Mouse (Mus musculus) adrenal gland, adult 18-20 months (tissue): ENCODE data around the gene Galnt10. TPM values are rescaled to one million over a fixed set of nuclear protein-coding genes. Genes with fewer than 3 reads are reported as not detected.

ENCODE experiments used
- DNase-seq, 2 experiments: peaks; one replicate each; pipeline ENCODE4 v3.0.0; 2021 to 2022; ENCODE audit warnings: low spot score in 2 of 2
- long read RNA-seq, 2 experiments: library from polyadenylated mRNA; stranded (forward); transcript quantifications; one replicate each; pipeline ENCODE4 v2.0.0; 2021
- total RNA-seq, 2 experiments: library from RNA; stranded (reverse); gene quantifications; 1 replicate in 1 of 2; 2 replicates in 1 of 2; pipeline ENCODE4 v1.2.3; 2021

Gene Galnt10
- 10 to 100 TPM; 32.0 to 57.3 TPM for total RNA-seq
- long read RNA-seq, experiment 1, full-length matches to known transcripts, result 31 of 46 reads
- long read RNA-seq, experiment 1, partial matches to known transcripts, result 5 of 46 reads
- long read RNA-seq, experiment 1, other reads (novel, unspliced or antisense), result 10 of 46 reads
- long read RNA-seq, experiment 2, full-length matches to known transcripts, result 62 of 133 reads
- long read RNA-seq, experiment 2, partial matches to known transcripts, result 57 of 133 reads
- long read RNA-seq, experiment 2, other reads (novel, unspliced or antisense), result 14 of 133 reads

DNA sequence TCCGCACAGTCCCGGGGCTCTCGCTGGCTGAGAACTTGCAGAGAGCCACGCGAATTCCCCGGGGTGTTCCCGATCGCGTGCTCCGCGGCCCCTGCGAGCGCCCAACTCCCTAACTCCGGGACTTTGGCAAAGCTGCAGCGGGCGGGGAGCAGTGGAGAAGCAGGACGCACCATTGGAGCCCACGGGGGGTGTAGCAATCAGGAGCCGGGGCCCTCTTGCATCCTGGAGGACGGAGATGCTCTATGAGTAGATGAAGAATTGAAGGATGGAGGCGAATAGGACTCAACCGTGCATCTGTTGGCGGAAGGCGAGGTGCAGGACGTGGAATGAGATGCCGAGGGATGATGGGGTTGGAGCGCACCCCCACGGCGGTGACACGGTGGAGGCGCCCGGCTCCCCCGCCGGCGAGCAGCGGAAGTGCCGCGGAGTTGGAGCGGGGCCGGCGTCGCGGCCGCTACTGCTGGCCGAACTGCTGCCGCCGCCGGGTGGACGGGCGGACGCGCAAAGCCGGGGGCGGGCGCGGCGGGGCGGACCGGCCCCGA lies at the start of gene Galnt10:
TSS of gene Galnt10 (plus strand) at position 425 of the 542 bp plus-strand sequence.
- DNase-seq, result peak; percentile 90 to 91

DNA sequence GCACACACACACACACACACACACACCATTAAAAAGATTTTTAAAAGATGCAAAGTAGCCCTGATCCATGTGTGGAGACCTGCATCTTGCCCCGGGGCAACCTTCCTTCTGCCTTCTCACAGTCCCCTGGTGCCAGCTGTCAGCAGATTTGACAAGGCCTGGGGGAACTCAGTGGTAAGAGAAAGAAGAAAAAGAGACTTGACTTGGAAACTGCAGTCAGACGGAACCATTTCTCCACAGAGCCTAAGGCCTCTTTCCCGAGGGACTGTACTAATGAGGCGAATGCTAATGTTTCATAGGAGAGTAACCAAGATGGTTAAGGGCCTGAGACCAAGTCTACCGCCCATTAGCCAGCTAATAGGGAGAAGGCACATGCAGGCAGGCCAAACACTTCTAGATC lies 49.3 kb upstream of the Galnt10 start:
- no peak for DNase-seq

DNA sequence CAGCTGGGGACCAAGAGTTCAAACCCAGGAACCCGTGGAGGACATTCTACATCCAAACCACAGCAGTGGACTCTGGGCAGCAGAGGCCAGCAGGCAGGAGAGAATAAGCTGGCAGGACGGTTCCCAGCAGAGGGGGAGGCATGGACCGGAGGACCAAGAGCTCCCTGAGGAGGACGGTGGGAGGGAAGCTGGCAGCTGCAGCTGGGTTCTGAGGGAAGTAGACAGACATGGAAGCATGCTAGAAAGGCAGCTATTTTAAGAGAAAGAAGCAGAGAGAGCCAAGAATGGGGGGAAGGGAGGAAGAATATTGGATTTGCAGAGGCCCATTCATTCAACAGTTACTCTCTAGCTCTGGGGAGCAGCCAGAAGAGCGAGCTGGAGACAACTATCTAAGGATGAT lies 47.1 kb upstream of the Galnt10 start:
- DNase-seq, result no peak

DNA sequence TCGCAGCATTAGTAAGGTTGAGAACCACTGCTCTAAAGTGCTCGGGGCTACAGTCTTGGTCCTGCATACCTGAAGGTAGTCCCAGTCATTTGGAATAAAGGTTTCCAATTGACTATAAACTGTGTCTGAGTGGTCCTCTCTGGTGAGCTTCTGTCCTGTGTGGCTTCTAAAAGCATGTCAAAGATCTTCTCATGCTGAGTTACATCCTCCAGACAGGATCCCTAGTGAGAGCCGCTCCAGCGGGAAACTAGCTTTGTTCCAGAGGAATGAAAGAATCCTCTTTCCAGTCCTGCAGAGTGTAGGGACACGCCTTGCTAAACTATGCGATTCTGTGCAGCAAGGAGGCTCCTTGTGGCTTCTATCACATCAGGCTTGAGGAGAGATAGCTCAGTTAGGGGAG lies 45.9 kb upstream of the Galnt10 start:
- DNase-seq, result no peak

DNA sequence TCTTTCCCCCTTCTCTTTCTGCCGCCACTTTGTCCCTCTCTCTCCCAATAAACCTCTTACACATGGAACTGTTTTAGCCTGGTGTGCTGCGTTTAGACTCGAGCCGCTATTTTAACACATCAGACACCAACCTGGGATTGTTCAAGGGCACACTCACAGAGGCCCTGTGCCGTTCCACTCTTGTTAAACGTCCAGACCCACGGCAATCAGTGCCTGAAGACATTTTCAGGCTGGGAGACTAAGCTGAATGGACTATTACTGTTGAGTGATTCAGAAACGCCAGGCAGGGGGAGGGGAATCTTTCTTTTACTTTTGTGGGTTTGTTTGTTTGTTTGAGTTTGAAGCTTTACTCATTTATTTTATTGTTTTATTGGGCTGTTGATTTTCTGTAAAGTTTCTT lies 45.1 kb upstream of the Galnt10 start:
- DNase-seq, result no peak

DNA sequence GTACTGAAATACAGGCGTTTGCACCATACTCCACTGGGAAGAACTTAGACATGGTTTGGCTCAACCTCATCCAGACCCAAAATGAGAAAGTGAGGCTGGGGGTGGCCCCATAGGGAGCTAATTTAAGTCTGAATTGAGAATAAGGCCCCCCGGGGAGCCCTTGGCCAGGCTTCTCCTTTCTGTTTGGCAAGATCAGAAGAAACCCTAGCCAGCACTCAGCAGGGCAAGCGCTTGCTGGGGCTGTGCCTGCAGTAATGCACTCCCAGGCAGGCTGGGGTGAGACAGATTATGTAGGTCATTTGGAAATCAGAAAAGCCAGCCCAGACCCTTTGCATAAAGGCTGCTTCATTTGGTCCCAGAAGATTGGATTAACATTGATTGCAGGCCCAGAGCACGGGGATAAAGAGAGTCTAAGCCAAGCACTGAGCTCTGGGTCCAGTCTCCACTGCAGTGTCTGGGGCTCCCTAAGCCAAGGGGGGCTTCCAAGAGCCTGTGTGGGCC lies 44.6 kb upstream of the Galnt10 start:
- DNase-seq, result peak in 1 of 2 experiments; percentile 24

DNA sequence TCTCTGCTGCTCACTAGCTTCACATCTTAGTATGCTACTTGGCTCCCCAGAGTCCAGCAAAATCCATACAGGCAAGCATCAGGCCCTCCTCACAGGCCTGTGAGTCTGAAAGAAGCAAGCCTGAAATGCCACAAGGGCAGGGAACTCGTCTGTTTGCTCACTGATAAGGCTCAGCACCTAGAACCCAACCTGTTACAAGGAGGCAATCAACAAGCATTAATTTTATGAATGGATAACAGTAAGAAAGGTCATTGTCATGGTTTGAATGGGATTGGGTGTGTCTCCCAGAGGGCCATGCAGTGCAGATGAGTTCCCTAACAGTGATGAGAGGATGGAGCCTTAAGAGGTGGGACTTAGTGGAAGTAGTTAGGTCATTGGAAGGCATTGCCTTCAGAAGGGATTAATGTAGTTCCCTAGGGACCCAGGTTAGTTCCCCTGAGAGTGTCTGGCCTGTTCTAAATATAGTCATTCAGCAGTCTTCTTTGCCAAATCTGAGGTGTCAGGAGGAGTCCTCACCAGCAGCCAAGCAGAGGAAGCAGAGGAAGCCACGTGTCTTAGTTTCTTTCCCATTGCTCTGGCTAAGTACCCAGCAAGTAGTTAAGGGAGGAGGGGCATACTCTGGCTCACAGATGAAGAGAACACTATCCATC lies 43.3 kb upstream of the Galnt10 start:
- DNase-seq, result no peak

DNA sequence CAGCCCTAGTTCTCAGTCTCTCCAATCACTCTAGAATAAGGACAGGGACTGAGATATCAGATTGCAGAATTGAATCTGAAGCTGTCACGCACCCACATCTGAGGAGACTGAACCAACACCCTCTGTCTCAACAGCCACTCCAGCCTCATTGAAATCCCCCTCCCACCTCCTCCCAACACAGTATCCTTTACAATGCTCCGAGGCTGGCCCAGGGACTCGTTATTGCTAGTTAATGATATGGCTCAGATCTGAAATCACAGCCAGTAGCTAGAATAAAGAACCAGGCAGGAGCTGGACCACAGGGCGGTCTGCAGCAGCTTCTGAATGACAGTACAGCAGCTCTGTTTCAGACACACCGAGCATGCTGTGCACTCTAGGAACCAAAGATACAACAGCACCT lies 40.2 kb upstream of the Galnt10 start:
- DNase-seq, result no peak

DNA sequence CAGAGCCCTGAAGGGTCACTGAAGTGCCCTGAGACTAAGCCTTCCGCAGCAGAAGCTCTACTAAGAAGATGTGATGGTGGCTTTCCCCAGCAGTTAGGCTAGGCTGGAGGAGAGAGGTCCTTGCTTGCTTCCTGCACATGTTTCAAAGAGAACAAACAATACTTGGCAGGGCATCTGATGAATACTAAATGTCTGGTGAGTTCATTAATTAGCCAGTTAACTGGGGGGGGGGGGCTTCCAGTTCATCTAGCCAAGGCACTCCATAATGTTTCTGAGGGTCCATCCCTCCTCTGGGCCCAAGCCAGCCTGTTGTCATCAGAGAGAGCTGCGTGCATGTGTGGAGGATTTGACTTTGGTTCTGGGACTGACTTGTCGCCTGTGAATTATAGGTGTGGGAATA lies 39.6 kb upstream of the Galnt10 start:
- no peak for DNase-seq

DNA sequence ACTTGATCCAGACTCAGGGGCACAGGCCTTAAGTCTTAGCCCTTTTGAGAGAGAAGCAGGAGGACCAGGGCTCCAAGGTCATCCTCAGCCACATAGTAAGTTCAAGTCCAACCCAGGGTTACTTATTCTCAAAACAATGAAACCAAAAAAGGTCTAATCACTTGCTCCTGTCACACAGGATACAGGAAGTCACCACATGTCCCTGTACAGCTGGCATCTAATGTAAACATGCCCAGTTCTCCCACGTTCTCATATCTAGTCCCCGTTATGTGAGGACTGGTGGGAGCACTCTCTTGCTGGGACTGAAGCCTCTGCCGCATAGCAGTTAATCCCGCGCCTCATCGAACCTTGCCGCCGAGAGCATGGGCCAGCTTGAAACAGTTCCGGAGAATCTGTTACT lies 30.7 kb upstream of the Galnt10 start:
- no peak for DNase-seq

DNA sequence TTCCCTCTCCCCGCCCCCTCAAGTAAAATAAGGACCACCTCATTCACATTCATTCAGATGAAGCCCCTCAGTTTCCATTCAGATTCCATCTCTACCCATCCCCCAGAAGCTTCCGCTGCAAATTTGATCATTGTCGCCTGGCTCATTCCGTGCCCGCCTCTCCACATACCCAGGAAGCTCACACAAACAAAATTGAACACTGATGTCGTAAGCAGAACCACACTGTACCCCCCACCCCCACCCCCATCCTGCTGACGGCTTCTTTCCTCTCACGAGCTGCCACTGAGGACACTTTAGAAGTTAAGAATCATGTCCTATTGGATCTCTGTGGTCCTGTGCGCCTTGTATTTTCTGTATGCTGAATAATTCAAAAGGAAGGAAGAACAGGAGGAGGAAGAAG lies 30.0 kb upstream of the Galnt10 start:
- no peak for DNase-seq

DNA sequence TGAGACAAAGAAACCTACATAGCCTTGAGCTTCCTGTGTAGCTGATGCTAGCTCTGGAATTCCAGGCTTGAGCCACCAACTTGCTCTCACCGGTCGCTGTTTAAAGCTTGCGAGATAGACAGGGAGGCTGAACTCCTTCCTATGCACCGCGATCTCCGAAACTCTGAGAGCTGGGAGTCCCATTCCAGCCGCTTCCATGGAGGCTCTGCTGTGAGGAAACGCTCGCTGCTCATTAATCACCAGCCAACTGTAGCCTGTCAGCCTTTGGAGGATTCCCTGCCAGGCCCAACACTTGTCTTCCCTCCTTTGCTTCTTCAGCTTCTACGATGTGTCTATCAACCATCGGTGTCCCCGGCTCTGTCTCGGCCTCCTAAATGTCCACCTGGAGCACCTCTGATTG lies 29.4 kb upstream of the Galnt10 start:
- DNase-seq, result no peak

DNA sequence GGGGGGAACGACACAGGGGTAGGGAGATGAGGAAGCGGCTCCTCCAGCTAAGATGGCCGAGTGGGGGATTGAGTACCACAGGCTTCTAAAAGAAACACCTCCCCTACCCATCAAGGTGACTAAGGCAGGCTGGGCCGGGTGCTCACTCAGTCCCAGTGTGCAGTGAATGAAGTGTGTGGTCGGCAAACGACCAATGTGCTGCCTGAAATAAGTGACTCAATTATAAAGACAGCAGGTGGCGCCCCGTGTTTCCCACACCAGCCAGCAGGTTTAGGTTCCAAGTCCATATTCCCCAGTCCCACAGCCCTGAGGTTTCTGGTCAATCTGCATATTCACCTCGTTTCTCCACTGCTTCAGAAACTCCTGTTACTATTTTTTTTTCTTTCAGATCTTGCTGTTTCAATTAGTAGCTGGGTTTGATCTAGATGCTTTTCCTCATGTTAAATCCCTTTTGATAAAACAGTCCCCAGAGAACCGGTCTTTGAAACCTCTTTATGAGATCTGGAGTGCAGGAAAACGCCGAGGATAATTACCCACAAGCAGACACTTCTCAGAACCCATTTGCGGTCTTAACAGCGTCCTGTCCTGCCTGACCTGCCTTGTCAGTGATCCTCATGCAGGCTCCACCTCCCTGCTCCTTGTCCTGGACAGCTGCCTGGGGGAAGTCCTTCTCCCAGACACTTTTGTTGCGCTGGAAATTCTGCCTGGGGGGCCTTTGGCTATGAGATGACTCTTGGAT lies 27.5 kb upstream of the Galnt10 start:
- DNase-seq, result peak; percentile 52 to 53

DNA sequence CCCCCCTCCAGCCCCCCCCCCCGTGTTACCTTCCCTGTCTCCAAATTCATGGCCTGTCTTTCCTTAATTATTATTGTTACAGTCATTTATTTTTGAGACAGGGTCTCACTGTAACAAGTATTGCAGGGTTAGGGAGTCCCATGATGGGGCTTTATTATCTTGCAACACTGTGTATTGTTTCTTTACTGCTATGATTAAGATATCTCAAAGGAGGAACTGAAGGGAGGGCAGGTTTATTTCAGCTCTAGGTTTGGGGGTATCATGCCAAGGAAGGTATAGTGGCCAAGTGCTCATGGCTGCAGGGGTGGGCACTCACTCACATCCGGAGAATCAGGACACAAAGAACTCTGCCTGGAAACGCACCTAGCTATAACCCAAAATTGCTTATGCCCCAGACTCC lies 23.8 kb upstream of the Galnt10 start:
- no peak for DNase-seq

DNA sequence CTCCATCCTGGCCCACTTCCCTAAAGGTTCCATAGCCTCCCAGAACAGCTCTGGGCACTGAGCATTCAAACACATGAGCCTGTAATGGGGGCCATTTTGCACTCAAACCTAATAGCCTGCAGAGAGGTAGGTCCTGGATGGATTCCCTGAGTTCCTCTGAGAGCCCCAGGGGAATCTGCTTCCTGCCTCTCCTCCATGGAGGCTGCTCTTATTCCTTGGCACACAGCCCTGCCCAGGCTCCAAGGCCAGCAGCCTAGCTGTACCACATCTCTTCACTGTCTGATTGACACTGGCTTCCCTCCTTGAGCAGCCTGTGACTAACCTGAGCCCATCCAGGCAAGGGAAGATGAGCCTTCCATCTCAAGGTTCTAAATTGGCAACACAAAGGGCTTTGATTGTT lies 23.4 kb upstream of the Galnt10 start:
- no peak for DNase-seq

DNA sequence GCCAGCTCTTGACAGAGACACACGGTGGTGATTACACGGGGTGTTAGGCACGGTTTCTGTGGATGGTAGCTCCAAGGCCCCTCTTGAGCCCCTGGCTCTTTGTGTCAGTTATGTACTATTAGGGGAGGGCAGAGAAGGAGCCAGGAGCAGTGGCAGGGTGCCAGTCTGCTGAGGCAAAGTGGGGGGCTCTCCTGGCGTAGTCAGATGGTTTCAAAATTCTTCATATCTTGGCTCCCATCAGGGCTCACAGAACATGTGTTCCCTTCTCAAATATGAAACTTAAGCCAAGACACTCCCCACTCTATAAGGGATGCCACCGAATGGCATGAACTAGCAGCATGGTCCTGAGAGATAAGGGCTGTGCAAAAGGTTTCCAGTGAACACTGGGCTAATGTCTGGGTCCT lies 20.8 kb upstream of the Galnt10 start:
- DNase-seq, result no peak

DNA sequence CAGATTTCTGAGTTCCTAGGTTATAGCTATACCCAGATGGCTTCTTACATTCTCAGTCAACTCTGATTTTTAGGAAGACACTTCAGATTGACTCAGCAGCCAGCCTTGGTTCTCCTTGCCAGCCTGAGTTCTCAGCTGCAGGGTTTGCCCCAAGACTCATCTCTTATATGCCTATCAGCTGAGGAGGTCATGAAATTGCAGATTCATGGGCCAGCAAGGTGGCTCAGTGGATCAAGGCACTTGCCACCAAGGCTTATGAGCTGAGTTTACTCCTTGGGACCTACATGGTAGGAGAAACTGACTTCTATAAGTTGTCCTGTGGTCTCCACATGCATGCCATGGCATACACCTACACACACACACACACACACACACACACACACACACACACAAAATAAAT lies 19.8 kb upstream of the Galnt10 start:
- DNase-seq, result peak in 1 of 2 experiments; percentile 10

DNA sequence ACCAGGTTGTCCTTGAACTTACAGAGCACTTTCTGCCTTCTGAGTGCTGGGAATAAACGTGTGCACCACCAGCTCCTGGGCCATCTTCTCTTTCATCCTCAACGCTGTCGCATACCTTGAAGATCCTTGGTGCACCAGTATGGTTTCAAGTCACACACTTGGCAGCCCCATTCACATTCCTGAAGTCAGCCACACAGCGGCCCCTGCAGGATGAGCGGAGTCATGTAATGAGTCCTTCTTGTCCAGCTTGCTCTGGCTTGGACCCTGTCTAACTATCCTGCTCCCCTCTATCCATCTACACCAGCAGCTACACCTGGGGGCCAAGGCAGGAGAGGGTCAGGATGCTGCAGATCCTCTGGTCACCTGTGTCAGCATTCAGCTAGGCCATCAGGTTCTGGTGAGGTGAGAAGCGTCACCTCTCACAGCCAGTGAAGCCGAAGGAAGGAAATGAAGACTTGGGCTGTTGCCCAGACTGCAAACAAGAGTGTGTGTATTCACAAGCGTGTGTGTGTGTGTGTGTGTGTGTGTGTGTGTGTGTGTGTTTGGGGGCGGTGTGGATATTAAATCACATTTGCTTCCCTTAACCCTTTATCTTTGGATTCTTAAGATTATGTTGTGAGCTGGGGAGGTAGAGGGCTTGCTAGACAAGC lies 18.0 kb upstream of the Galnt10 start:
- peak in 1 of 2 experiments; percentile 52 for DNase-seq

DNA sequence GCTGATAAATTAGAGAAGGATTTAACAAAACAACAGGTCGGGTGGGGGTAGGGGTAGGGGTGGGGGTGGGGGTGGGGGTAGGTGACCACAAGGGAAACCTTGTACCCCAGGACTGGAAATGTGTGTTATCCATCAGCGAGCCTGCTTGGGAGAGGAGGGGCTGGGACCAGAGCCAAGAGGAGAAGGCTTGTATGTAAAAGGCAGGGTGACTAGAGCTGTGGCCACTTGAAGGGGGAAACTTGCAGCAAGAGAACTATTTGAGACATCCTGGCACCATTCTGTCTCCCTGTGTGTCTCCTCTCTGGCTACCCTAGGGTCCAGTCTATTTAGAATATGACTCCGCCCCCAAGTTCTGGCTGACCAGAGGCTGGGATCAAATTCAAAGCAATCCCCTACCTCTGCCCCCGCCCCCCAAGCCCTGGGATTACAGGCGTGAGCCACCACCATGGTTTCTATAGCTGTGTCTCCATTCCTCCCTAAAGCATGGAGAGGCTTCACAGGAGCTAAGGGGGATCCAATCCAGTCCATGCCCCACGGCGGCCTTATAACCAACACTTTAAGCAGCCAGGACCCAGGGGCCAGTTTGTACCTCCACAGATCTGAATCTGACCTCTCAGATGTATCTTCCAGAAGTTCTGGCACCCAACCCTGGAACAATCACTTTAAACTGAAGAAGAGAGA lies 13.3 kb upstream of the Galnt10 start:
- peak in 1 of 2 experiments; percentile 12 for DNase-seq

DNA sequence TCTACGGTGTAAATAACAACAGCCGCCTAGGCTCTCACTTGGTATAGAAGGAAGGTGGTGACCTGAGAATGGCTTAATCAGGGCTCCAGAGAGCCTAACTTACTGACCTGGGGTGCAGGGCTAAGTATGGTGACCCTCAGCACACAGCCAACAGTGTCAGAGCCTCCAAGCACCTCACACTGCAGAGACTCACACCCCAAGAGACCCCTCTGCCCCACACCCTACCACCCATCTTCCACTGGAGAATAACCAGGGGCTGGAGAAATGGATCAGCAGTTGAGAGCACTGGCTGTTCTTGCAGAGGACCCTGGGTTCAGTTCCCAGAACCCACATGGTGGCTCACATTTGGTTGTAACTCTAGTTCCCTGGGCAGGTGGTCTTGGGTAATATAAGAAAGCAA lies 12.2 kb upstream of the Galnt10 start:
- DNase-seq, result peak in 1 of 2 experiments; percentile 11
